Mouse (Mus musculus) myocyte (in vitro differentiated cells): ENCODE results near the gene Ntsr1.

ENCODE experiments used
- CEBPB ChIP-seq: IDR thresholded peaks from 2 replicates; pipeline ENCODE4 v1.6.1; 2011; ENCODE audit warnings: mild to moderate bottlenecking, moderate library complexity; ENCODE audit not compliant: poor library complexity, insufficient read depth, severe bottlenecking
- POLR2A ChIP-seq: IDR thresholded peaks from one replicate; pipeline ENCODE4 v1.6.1; 2011; ENCODE audit warnings: low read depth, mild to moderate bottlenecking, control low read depth, moderate library complexity; ENCODE audit not compliant: insufficient read length
- POLR2AphosphoS2 ChIP-seq: IDR thresholded peaks from one replicate; pipeline ENCODE4 v1.6.1; 2011; ENCODE audit warnings: low read depth, control low read depth; ENCODE audit not compliant: insufficient read length

GRCm38 (mm10) chr2:180456705-180457104 lies 43.1 kb upstream of the Ntsr1 start:
- no peak for TF ChIP-seq CEBPB
- no peak for TF ChIP-seq POLR2A
- no peak for TF ChIP-seq POLR2AphosphoS2
